Mouse (Mus musculus) midbrain, embryonic 13.5 days (tissue): ENCODE measurements around the gene Tshz2. TPM values are rescaled to one million over a fixed set of nuclear protein-coding genes. Genes with fewer than 3 reads are reported as not detected.
A peak's percentile ranks its signal among the peaks of the same experiment; 100 is the strongest.

Experiments
- ATAC-seq: fragments of 200-750 bp; cut with Nextera tagmentation; 2 replicates; pipeline ENCODE4 v1.8.0; 2017; ENCODE audit warnings: mild to moderate bottlenecking, moderate TSS enrichment, moderate library complexity
- H3K27ac ChIP-seq: fragments of 300-500 bp; sonication (generic); 2 replicates; pipeline ENCODE4 v1.5.1; 2015; ENCODE audit warnings: inconsistent platforms, mild to moderate bottlenecking, moderate library complexity
- H3K27me3 ChIP-seq: fragments of 300-500 bp; sonication (generic); 2 replicates; pipeline ENCODE4 v1.6.1; 2015; ENCODE audit warnings: mild to moderate bottlenecking, inconsistent platforms
- H3K36me3 ChIP-seq: fragments of 300-500 bp; sonication (generic); 2 replicates; pipeline ENCODE4 v1.6.1; 2015; ENCODE audit warnings: mild to moderate bottlenecking, inconsistent platforms
- H3K4me1 ChIP-seq: fragments of 300-500 bp; sonication (generic); replicated peaks from 2 replicates; pipeline ENCODE4 v1.6.1; 2015; ENCODE audit warnings: inconsistent platforms
- H3K4me2 ChIP-seq: fragments of 300-500 bp; sonication (generic); replicated peaks from 2 replicates; pipeline ENCODE4 v1.6.1; 2015; ENCODE audit warnings: moderate library complexity, mild to moderate bottlenecking, inconsistent platforms
- H3K4me3 ChIP-seq: fragments of 300-500 bp; sonication (generic); replicated peaks from 2 replicates; pipeline ENCODE4 v1.5.1; 2015; ENCODE audit warnings: mild to moderate bottlenecking, inconsistent platforms
- H3K9ac ChIP-seq: fragments of 300-500 bp; sonication (generic); replicated peaks from 2 replicates; pipeline ENCODE4 v1.6.1; 2015; ENCODE audit warnings: mild to moderate bottlenecking, inconsistent platforms
- H3K9me3 ChIP-seq: fragments of 300-500 bp; sonication (generic); 2 replicates; pipeline ENCODE4 v1.6.1; 2016; ENCODE audit warnings: mild to moderate bottlenecking, inconsistent platforms
- WGBS: fragments of 180-500 bp; shearing (Covaris S2); methylation state at CpG from one replicate; pipeline ENCODE4 v1.1.7; 2015; 5-methylcytosine and 5-hydroxymethylcytosine counted together
- polyA plus RNA-seq: library from polyadenylated mRNA; unstranded; fragments of >200 nt; fragmentation: Nextera tagmentation; extraction: Ambion mirVana; gene quantifications from 2 replicates; pipeline ENCODE4 v1.2.1, GENCODE M21; 2015

The Tshz2 gene
- polyA plus RNA-seq, 1 experiment from 2014 or later, result 13.1 TPM

DNA sequence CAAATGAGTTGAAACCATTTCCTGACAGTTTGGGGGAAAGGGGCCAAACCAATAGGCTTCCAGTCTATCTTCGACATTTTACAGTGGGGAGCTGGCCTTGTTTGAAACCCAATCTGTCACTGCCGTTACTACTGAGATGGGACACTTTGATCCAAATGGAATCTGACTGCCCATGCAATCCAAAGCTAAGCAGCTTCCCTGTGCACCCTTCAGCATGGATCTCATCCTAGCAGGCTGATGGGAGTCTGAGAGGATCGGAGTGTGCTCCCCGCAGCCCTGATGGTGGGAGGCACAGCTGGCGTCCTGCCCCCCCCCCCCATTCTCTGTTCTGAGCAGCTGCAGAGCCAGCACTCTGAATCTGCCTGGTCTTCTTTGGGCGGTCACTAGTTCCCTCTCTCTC is 384.5 kb downstream of the Tshz2 start:
- Histone ChIP-seq H3K27me3 (no peaks in the 10 kb centered on the region), H3K4me3 (no peak overlapping the region), H3K4me2 (no peak overlapping the region), H3K4me1 (peaks cover 17% of the 10 kb centered on the region), H3K9me3 (no peaks in the 10 kb centered on the region), H3K27ac (no peak overlapping the region), H3K36me3 (no peaks in the 10 kb centered on the region), H3K9ac (no peak overlapping the region)
- ATAC-seq, result peak; percentile 79
- WGBS, result 28% methylated on average over 6 of the region's 6 CpGs

DNA sequence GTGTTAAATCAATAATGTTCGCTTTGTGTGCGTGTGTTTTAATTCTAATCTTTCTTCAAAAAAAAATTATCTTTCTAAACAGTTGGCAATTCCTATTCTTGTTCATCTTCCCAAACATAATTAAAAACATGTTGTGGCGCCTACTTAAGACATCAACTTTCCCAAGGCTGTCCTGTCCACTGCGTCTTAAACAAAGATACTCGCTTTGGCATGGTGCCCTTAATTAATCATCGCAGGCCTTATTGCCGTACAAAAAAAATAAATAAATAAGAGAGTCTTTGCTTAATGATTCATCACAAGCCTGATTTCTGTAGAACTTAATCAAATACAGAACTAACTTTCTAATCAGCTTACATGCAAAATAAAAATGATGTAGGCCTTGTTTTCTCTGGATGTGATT is 385.1 kb downstream of the Tshz2 start:
- H3K27me3 ChIP-seq, result no peaks in the 10 kb centered on the region
- H3K4me1 ChIP-seq, result peaks cover 12% of the 10 kb centered on the region
- H3K9ac ChIP-seq, result no peak overlapping the region
- H3K27ac ChIP-seq, result no peak overlapping the region
- no peaks in the 10 kb centered on the region for H3K36me3 ChIP-seq
- no peaks in the 10 kb centered on the region for H3K9me3 ChIP-seq
- WGBS, result 85% methylated on average over 7 of the region's 7 CpGs
- no peak overlapping the region for H3K4me3 ChIP-seq
- no peak overlapping the region for H3K4me2 ChIP-seq
- no peak for ATAC-seq

DNA sequence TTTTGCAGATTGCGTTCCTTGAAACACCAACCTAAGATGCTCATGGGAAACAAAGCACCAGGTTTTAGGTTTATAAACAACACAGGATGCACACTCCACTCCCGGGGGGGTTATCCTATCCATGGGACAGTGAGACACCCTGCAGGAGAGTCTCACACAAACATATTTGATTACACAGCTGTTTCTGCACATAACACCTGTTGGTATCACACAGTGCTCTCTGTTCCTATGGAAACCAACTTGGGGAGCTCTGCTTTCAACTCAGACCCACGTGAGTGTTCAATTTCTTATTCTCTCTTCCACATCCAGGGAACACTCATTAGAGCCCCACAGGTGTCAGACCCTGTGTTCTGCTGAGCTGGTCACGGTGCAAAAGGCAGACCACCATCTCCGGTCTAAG is 390.1 kb downstream of the Tshz2 start:
- Histone ChIP-seq H3K36me3 (no peaks in the 10 kb centered on the region), H3K4me3 (no peak overlapping the region), H3K27me3 (no peaks in the 10 kb centered on the region), H3K9ac (no peak overlapping the region), H3K4me1 (peaks cover 10% of the 10 kb centered on the region; the same call in 1 of the 2 replicates), H3K27ac (no peak overlapping the region), H3K4me2 (no peak overlapping the region), H3K9me3 (0 out of 2 replicates have a peak, but pooled peaks cover 3% of the 10 kb centered on the region)
- 84% methylated on average over 5 of the region's 5 CpGs for WGBS
- ATAC-seq, result no peak

DNA sequence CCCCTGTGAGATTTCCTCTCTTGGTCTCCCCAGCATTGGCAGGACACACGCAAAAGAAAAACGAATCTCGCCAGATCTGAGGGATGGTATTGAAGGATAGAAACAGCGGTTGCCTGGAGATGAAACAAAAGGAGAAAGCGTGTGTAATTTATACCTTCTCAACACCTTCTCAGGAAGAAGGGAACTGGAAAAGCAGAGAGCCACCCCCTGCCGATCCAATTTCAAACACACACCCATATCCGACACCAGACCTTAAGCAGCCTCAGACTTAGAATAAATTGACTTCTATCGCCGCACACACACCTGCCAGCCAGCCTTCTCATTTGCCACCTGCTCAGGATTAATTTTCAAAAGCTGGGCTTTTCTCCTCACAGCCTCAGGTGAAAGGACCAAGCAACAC is 390.9 kb downstream of the Tshz2 start:
- WGBS, result 46% methylated on average over 9 of the region's 9 CpGs
- H3K4me1 ChIP-seq, result peaks cover 13% of the 10 kb centered on the region; the same call in 1 of the 2 replicates
- H3K9ac ChIP-seq, result no peak overlapping the region
- H3K36me3 ChIP-seq, result no peaks in the 10 kb centered on the region
- H3K27me3 ChIP-seq, result no peaks in the 10 kb centered on the region
- H3K27ac ChIP-seq, result 0 out of 2 replicates have a peak overlapping the region, but pooled peaks have one; percentile 5
- H3K4me2 ChIP-seq, result no peak overlapping the region
- no peak overlapping the region for H3K4me3 ChIP-seq
- no peak for ATAC-seq
- 0 out of 2 replicates have a peak, but pooled peaks cover 3% of the 10 kb centered on the region for H3K9me3 ChIP-seq

DNA sequence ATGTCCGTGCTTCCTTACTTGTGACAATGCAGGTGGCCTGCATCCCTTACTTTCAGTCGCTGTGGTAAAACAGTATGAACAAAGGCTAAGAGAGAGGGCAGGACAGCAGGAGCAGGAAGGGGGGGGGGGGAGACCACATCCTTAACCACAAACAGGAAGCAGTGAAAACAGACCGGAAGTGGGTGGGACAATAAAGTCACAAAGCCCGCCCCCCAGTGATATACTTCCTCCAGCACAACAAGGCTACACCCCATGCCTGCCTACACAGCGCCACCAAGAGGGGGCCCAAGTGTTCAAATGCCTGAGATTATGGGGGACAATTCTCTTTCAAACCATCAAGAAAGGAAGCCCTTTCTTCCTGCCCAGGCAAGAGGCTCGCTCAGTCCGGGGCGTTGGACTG is 392.1 kb downstream of the Tshz2 start:
- H3K27ac ChIP-seq, result no peak overlapping the region
- WGBS, result 91% methylated on average over 8 of the region's 8 CpGs
- H3K4me3 ChIP-seq, result no peak overlapping the region
- no peak overlapping the region for H3K9ac ChIP-seq
- no peak for ATAC-seq
- H3K9me3 ChIP-seq, result 0 out of 2 replicates have a peak, but pooled peaks cover 3% of the 10 kb centered on the region
- H3K4me1 ChIP-seq, result peaks cover 16% of the 10 kb centered on the region; the same call in 1 of the 2 replicates
- H3K27me3 ChIP-seq, result no peaks in the 10 kb centered on the region
- no peaks in the 10 kb centered on the region for H3K36me3 ChIP-seq
- no peak overlapping the region for H3K4me2 ChIP-seq

DNA sequence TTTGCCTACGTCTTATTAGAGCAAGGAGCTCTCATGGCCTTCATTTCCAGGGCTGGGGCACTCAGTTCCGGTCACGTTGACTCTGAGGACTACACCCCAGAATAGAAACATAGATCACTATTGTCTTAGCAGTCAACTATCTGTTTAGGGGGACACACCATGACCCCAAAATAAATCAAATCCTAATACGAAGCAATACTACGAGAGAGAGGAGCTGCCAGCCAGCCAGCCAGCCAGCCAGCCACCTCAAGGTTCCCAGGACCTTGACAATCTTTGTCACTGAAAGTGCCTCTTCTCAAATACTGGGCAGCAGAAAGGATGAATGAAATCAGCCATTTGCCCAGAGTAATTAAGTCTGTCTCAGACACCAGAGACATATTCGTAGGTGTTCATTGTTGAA is 393.1 kb downstream of the Tshz2 start:
- Histone ChIP-seq H3K36me3 (no peaks in the 10 kb centered on the region), H3K4me1 (peaks cover 16% of the 10 kb centered on the region; the same call in 1 of the 2 replicates), H3K9me3 (0 out of 2 replicates have a peak, but pooled peaks cover 3% of the 10 kb centered on the region), H3K27me3 (no peaks in the 10 kb centered on the region), H3K4me2 (no peak overlapping the region), H3K27ac (no peak overlapping the region), H3K4me3 (no peak overlapping the region), H3K9ac (no peak overlapping the region)
- WGBS, result 96% methylated on average over 6 of the region's 6 CpGs
- ATAC-seq, result no peak

DNA sequence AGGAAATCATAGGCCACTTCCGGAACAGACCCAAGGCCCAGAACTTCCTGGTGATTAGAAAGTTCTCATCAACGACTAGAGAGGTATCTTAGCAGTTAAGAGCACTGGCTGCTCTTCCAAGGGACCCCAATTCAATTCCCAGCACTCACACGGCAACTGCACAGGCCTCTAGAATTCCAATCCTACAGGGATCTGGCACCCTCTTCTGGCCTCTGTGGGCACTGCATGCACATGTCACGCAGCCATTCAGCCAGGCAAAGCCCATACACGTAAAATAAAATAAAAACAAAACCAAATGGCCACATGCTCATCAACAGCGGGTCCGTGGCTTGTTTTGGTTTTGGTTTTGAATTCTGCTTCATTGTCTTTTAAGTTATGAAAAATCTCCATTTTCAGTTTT is 395.0 kb downstream of the Tshz2 start:
- H3K4me3 ChIP-seq, result no peak overlapping the region
- no peaks in the 10 kb centered on the region for H3K36me3 ChIP-seq
- no peak overlapping the region for H3K27ac ChIP-seq
- H3K9me3 ChIP-seq, result 0 out of 2 replicates have a peak, but pooled peaks cover 3% of the 10 kb centered on the region
- WGBS, result 91% methylated on average over 7 of the region's 7 CpGs
- ATAC-seq, result no peak
- H3K9ac ChIP-seq, result no peak overlapping the region
- H3K27me3 ChIP-seq, result no peaks in the 10 kb centered on the region
- H3K4me1 ChIP-seq, result peaks cover 16% of the 10 kb centered on the region; the same call in 1 of the 2 replicates
- H3K4me2 ChIP-seq, result no peak overlapping the region

DNA sequence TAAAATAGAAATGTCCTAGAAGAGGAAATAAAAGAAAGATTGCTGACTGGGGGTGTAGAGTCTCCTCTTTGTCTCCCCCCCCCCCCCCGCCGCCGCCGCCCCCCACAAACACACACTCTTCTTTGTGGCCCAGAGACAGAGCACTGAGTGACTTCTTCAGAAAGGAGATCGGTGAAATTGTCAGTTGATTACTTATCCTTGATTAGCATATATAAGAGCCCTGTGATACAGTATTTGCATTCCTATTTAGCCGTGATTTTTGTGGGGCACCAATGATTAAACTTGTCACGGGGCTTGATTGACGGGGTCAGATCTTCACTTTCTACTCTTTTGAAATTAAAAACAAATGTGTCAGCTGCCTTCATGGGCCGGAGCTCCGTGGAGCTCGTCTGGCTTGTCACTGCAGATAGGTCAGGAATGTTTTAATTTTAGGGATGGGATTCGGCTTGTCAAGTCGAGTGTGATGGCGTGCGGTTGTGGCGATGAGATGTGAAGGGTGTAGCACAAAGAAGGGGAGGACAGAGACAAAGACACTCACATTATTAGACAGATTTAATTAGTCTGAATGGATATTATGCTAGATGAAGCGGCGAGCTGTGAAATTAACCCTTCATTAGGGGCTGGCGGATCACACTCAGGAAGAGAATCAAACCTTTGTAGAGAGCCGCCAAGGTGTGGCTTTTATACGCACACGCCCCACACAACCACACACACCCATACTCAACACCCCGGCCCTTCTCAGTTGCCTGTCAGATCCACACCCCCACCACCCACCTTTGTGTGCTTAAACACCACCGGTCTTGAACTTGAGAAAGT is 395.9 kb downstream of the Tshz2 start:
- Histone ChIP-seq H3K4me3 (no peak overlapping the region), H3K9ac (no peak overlapping the region), H3K27ac (no peak overlapping the region), H3K4me1 (peaks cover 9% of the 10 kb centered on the region; the same call in 1 of the 2 replicates), H3K4me2 (peak overlapping the region; percentile 23), H3K9me3 (0 out of 2 replicates have a peak, but pooled peaks cover 3% of the 10 kb centered on the region), H3K36me3 (no peaks in the 10 kb centered on the region), H3K27me3 (no peaks in the 10 kb centered on the region)
- no peak; the same call in 1 of the 2 replicates for ATAC-seq
- WGBS, result 56% methylated on average over 24 of the region's 24 CpGs

DNA sequence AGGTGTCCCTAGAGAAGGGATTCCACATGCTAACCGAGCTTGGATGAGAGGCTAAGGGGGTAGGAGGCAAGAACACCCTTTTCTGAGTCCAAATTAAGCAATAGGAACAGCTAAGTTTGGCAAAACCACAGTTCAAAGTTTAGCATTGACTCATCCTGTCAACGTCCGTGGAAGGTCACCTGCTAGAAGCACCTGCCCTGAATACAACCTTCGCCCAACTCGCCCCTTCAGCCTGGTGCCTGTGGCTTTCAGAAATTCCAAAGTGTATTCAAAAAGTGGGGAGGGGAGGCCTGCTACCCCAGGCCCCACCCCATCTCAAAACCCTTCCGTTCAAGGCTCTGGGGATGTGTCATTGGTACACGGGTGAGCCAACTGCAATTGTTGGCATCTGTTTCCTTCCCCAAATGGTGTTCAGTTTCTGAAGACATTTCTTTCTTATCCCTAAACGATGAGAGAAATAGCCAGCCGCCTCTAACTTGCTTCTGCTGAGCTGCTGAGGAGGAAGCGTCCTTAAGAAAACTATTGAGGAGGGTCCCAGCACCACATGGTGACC is 396.6 kb downstream of the Tshz2 start:
- 82% methylated on average over 10 of the region's 10 CpGs for WGBS
- H3K4me2 ChIP-seq, result no peak overlapping the region
- H3K9me3 ChIP-seq, result 0 out of 2 replicates have a peak, but pooled peaks cover 3% of the 10 kb centered on the region
- 0 out of 2 replicates have a peak, but pooled peaks cover 6% of the 10 kb centered on the region for H3K4me1 ChIP-seq
- no peak for ATAC-seq
- H3K9ac ChIP-seq, result no peak overlapping the region
- H3K27ac ChIP-seq, result no peak overlapping the region
- no peak overlapping the region for H3K4me3 ChIP-seq
- no peaks in the 10 kb centered on the region for H3K27me3 ChIP-seq
- no peaks in the 10 kb centered on the region for H3K36me3 ChIP-seq

DNA sequence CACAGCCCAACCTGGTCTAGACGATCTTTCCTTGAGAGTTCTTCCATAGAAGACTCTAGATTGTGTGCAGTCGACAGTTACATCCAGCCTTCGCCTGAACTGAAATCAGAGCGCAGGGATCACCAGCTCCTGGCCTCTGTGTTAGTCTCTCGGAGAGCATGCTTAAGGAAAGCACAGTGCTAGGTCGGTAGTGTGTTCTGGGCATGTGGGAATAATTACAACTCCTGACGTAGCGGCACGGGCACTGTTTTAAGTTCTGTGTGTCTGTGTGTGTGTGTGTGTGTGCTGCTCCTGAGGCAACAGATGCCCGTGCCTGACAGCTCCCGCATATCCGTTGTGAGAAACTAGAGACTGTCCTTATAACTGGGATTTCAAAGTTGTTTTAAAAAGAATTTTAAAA is 398.4 kb downstream of the Tshz2 start:
- Histone ChIP-seq H3K27me3 (no peaks in the 10 kb centered on the region), H3K36me3 (no peaks in the 10 kb centered on the region), H3K9ac (no peak overlapping the region), H3K4me1 (peaks cover 8% of the 10 kb centered on the region; the same call in 1 of the 2 replicates), H3K27ac (no peak overlapping the region), H3K4me2 (no peak overlapping the region), H3K4me3 (no peak overlapping the region), H3K9me3 (peaks cover 3% of the 10 kb centered on the region; the same call in 1 of the 2 replicates)
- no peak for ATAC-seq
- 95% methylated on average over 12 of the region's 12 CpGs for WGBS

DNA sequence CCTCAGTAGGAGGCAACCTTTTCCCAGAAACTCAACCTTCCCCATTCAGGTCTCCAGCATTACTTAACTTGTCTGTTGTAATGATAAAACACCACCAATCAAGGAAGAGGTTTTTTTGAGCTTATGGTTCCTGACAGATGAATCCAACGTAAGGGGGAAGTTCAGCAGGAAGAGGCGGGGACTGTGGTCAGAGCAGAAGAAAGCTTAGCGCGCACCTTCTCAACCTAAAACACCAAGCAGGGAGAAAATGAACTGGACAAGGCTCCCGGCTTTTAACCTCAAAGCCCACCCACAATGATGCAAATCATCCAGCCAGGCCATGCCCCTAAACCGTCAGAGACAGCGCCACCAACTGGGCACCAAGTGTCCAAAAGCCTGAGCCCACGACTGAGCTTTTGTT is 399.1 kb downstream of the Tshz2 start:
- H3K27me3 ChIP-seq, result no peaks in the 10 kb centered on the region
- no peaks in the 10 kb centered on the region for H3K36me3 ChIP-seq
- H3K4me3 ChIP-seq, result no peak overlapping the region
- no peak for ATAC-seq
- H3K4me2 ChIP-seq, result no peak overlapping the region
- WGBS, result 82% methylated on average over 8 of the region's 8 CpGs
- peaks cover 15% of the 10 kb centered on the region for H3K4me1 ChIP-seq
- peaks cover 3% of the 10 kb centered on the region; the same call in 1 of the 2 replicates for H3K9me3 ChIP-seq
- H3K9ac ChIP-seq, result no peak overlapping the region
- H3K27ac ChIP-seq, result no peak overlapping the region

DNA sequence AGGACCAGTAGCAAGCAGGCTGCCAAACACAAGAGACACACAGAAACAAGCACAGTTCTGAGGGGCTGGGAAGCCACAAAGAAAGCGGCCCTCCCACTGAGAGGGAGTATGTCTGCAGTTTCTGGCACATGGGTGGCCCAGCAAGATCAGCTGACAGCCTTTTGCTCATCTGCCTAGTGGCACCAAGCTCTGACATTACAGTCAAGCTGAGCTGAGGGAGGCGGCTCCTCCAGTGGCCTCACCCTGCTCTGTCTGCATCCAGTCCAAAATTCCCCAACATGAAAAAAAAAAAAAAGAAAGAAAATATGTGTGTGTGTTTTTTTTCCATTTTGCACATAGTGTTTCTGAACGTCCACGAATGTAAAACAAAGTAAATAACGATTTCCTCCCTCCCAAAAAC is 400.4 kb downstream of the Tshz2 start:
- no peaks in the 10 kb centered on the region for H3K36me3 ChIP-seq
- H3K4me1 ChIP-seq, result peaks cover 17% of the 10 kb centered on the region
- H3K9me3 ChIP-seq, result no peaks in the 10 kb centered on the region; the same call in 1 of the 2 replicates
- WGBS, result 84% methylated on average over 5 of the region's 5 CpGs
- H3K9ac ChIP-seq, result no peak overlapping the region
- H3K27ac ChIP-seq, result no peak overlapping the region
- H3K4me2 ChIP-seq, result no peak overlapping the region
- no peaks in the 10 kb centered on the region for H3K27me3 ChIP-seq
- ATAC-seq, result no peak
- no peak overlapping the region for H3K4me3 ChIP-seq
